Mouse (Mus musculus): ENCODE measurements around the gene Hoxc6. TPM values are rescaled to one million over a fixed set of nuclear protein-coding genes. Genes with fewer than 3 reads are reported as not detected.
A peak's percentile ranks its signal among the peaks of the same experiment; 100 is the strongest.

Hoxc6 gene
- polyA plus RNA-seq, 1 experiment from 2014 or later = 0.36 TPM

GRCm38 (mm10) chr15:103005797-103006196 is 7.7 kb downstream of the Hoxc6 start:
- Histone ChIP-seq H3K9ac (ENCODE audit: low read length) (no peak overlapping the region), H3K4me1 (replicated peaks; ENCODE audit: control insufficient read depth, insufficient read depth, low read length) (no peaks in the 10 kb centered on the region), H3K4me2 (ENCODE audit: low read depth, low read length) (no peak overlapping the region), H3K27ac (ENCODE audit: low read length) (no peak overlapping the region), H3K36me3 (ENCODE audit: control insufficient read depth, insufficient read depth, low read length) (no peaks in the 10 kb centered on the region), H3K4me3 (ENCODE audit: low read length) (no peak overlapping the region), H3K9me3 (ENCODE audit: control insufficient read depth, low read length) (no peaks in the 10 kb centered on the region), H3K27me3 (ENCODE audit: control insufficient read depth, insufficient read depth, low read depth, low read length) (peaks cover 98% of the 10 kb centered on the region)
- 7% methylated on average over 5 of the region's 5 CpGs for WGBS
- no peak for ATAC-seq (ENCODE audit: low read depth)

GRCm38 (mm10) chr15:103006326-103006725 is 8.3 kb downstream of the Hoxc6 start:
- Histone ChIP-seq H3K4me3 (ENCODE audit: low read length) (no peak overlapping the region), H3K27me3 (ENCODE audit: control insufficient read depth, insufficient read depth, low read depth, low read length) (peaks cover 98% of the 10 kb centered on the region), H3K27ac (ENCODE audit: low read length) (no peak overlapping the region), H3K9me3 (ENCODE audit: control insufficient read depth, low read length) (no peaks in the 10 kb centered on the region), H3K4me2 (ENCODE audit: low read depth, low read length) (no peak overlapping the region), H3K9ac (ENCODE audit: low read length) (no peak overlapping the region), H3K4me1 (replicated peaks; ENCODE audit: control insufficient read depth, insufficient read depth, low read length) (no peaks in the 10 kb centered on the region), H3K36me3 (ENCODE audit: control insufficient read depth, insufficient read depth, low read length) (no peaks in the 10 kb centered on the region)
- 23% methylated on average over 1 of the region's 1 CpGs for WGBS
- ATAC-seq (ENCODE audit: low read depth) = no peak

- Histone ChIP-seq H3K4me2 (ENCODE audit: low read depth, low read length) (no peak overlapping the region), H3K9ac (ENCODE audit: low read length) (no peak overlapping the region)
These were observed 11.4 kb downstream of the Hoxc6 start for GRCm38 (mm10) chr15:103009265-103010111.

GRCm38 (mm10) chr15:103010112-103010846 is 12.2 kb downstream of the Hoxc6 start:
- no peak overlapping the region for H3K4me2 ChIP-seq (ENCODE audit: low read depth, low read length)
- H3K9ac ChIP-seq (ENCODE audit: low read length) = no peak overlapping the region
- WGBS = 3% methylated on average over 31 of the region's 31 CpGs
- H3K27ac ChIP-seq (ENCODE audit: low read length) = no peak overlapping the region
- no peak overlapping the region for H3K4me3 ChIP-seq (ENCODE audit: low read length)
- no peak for ATAC-seq (ENCODE audit: low read depth)
- H3K9me3 ChIP-seq (ENCODE audit: control insufficient read depth, low read length) = no peaks in the 10 kb centered on the region
- H3K4me1 ChIP-seq (replicated peaks; ENCODE audit: control insufficient read depth, insufficient read depth, low read length) = no peaks in the 10 kb centered on the region
- peaks cover 97% of the 10 kb centered on the region for H3K27me3 ChIP-seq (ENCODE audit: control insufficient read depth, insufficient read depth, low read depth, low read length)
- no peaks in the 10 kb centered on the region for H3K36me3 ChIP-seq (ENCODE audit: control insufficient read depth, insufficient read depth, low read length)

More at GRCm38 (mm10) chr15:103009265-103010111, 11.4 kb downstream of the Hoxc6 start:
- ATAC-seq (ENCODE audit: low read depth) = no peak
- H3K4me3 ChIP-seq (ENCODE audit: low read length) = no peak overlapping the region
- H3K4me1 ChIP-seq (replicated peaks; ENCODE audit: control insufficient read depth, insufficient read depth, low read length) = no peaks in the 10 kb centered on the region
- peaks cover 97% of the 10 kb centered on the region for H3K27me3 ChIP-seq (ENCODE audit: control insufficient read depth, insufficient read depth, low read depth, low read length)
- H3K36me3 ChIP-seq (ENCODE audit: control insufficient read depth, insufficient read depth, low read length) = no peaks in the 10 kb centered on the region
- no peaks in the 10 kb centered on the region for H3K9me3 ChIP-seq (ENCODE audit: control insufficient read depth, low read length)
- WGBS = 3% methylated on average over 27 of the region's 27 CpGs
- H3K27ac ChIP-seq (ENCODE audit: low read length) = no peak overlapping the region

GRCm38 (mm10) chr15:103010847-103011555 is 12.9 kb downstream of the Hoxc6 start:
- Histone ChIP-seq H3K36me3 (ENCODE audit: control insufficient read depth, insufficient read depth, low read length) (no peaks in the 10 kb centered on the region), H3K9ac (ENCODE audit: low read length) (no peak overlapping the region), H3K4me2 (ENCODE audit: low read depth, low read length) (no peak overlapping the region), H3K27ac (ENCODE audit: low read length) (no peak overlapping the region), H3K27me3 (ENCODE audit: control insufficient read depth, insufficient read depth, low read depth, low read length) (peaks cover 97% of the 10 kb centered on the region), H3K4me1 (replicated peaks; ENCODE audit: control insufficient read depth, insufficient read depth, low read length) (no peaks in the 10 kb centered on the region), H3K9me3 (ENCODE audit: control insufficient read depth, low read length) (no peaks in the 10 kb centered on the region), H3K4me3 (ENCODE audit: low read length) (no peak overlapping the region)
- ATAC-seq (ENCODE audit: low read depth) = no peak
- WGBS = 9% methylated on average over 28 of the region's 28 CpGs

GRCm38 (mm10) chr15:103011928-103012486 is 13.9 kb downstream of the Hoxc6 start:
- Histone ChIP-seq H3K36me3 (ENCODE audit: control insufficient read depth, insufficient read depth, low read length) (no peaks in the 10 kb centered on the region), H3K27ac (ENCODE audit: low read length) (no peak overlapping the region), H3K4me1 (replicated peaks; ENCODE audit: control insufficient read depth, insufficient read depth, low read length) (no peaks in the 10 kb centered on the region), H3K4me3 (ENCODE audit: low read length) (no peak overlapping the region), H3K27me3 (ENCODE audit: control insufficient read depth, insufficient read depth, low read depth, low read length) (peaks cover 97% of the 10 kb centered on the region), H3K9me3 (ENCODE audit: control insufficient read depth, low read length) (no peaks in the 10 kb centered on the region), H3K9ac (ENCODE audit: low read length) (no peak overlapping the region), H3K4me2 (ENCODE audit: low read depth, low read length) (no peak overlapping the region)
- WGBS = 8% methylated on average over 26 of the region's 26 CpGs
- no peak for ATAC-seq (ENCODE audit: low read depth)

GRCm38 (mm10) chr15:103013238-103013984 is 15.4 kb downstream of the Hoxc6 start:
- Histone ChIP-seq H3K36me3 (ENCODE audit: control insufficient read depth, insufficient read depth, low read length) (no peaks in the 10 kb centered on the region), H3K9ac (ENCODE audit: low read length) (no peak overlapping the region), H3K27ac (ENCODE audit: low read length) (no peak overlapping the region), H3K4me2 (ENCODE audit: low read depth, low read length) (peak overlapping the region; percentile 43), H3K4me1 (replicated peaks; ENCODE audit: control insufficient read depth, insufficient read depth, low read length) (no peaks in the 10 kb centered on the region), H3K27me3 (ENCODE audit: control insufficient read depth, insufficient read depth, low read depth, low read length) (peaks cover 97% of the 10 kb centered on the region), H3K4me3 (ENCODE audit: low read length) (peak overlapping the region; percentile 37), H3K9me3 (ENCODE audit: control insufficient read depth, low read length) (no peaks in the 10 kb centered on the region)
- peak; percentile 26; the same call in 1 of the 2 replicates for ATAC-seq (ENCODE audit: low read depth)
- WGBS = 6% methylated on average over 17 of the region's 17 CpGs

- Histone ChIP-seq H3K9me3 (ENCODE audit: control insufficient read depth, low read length) (no peaks in the 10 kb centered on the region), H3K4me2 (ENCODE audit: low read depth, low read length) (peak overlapping the region; percentile 43), H3K4me3 (ENCODE audit: low read length) (peak overlapping the region; percentile 37), H3K27me3 (ENCODE audit: control insufficient read depth, insufficient read depth, low read depth, low read length) (peaks cover 97% of the 10 kb centered on the region), H3K27ac (ENCODE audit: low read length) (no peak overlapping the region), H3K9ac (ENCODE audit: low read length) (no peak overlapping the region), H3K36me3 (ENCODE audit: control insufficient read depth, insufficient read depth, low read length) (no peaks in the 10 kb centered on the region), H3K4me1 (replicated peaks; ENCODE audit: control insufficient read depth, insufficient read depth, low read length) (no peaks in the 10 kb centered on the region)
- under 1% methylated on average over 43 of the region's 57 CpGs for WGBS
- ATAC-seq (ENCODE audit: low read depth) = peak; percentile 57
These were observed 16.3 kb downstream of the Hoxc6 start for GRCm38 (mm10) chr15:103014166-103015008.
